Mouse (Mus musculus) 3T3-L1 (cell line): ENCODE measurements at regions not wholly inside any gene's neighbourhood (a gene's known extent, or its start where the extent isn't known, plus 50 kb on each side); places are given as distances from the start of the nearest gene placed in this dataset.
"Not testable (repeated sequence)": the region's sequence is repeated elsewhere in the genome, so short reads cannot be mapped to it uniquely, and the experiment has no call there.

Experiments used
- DNase-seq: peaks from one replicate; pipeline ENCODE4 v3.0.0-alpha.2; 2015; ENCODE audit warnings: low read depth, low spot score

GRCm38 (mm10) chr15:8831720-8832620 lies 121.4 kb upstream of the Slc1a3 start:
- DNase-seq, result no peak

- no peak for DNase-seq
These were observed 114.3 kb upstream of the Slc1a3 start for GRCm38 (mm10) chr15:8824861-8825260.

DNA sequence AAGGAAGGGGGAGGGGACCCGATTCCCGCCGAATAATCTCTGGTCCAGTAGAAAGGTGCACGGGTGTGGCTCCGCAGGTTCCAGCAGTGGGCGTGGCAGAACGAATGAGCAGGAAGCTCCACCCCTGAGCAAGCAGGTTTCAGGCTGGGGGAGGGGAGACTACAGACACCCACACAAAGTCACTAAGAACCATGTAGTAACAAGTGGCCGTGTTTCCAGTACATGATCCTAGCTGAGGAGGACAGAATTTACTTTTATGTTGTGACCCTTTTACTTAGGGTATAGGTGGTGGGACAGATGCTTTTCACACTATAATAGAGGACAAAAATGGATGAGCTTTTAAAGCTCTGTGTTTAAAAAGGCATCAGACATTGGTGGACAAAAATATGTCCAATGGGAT lies 112.2 kb upstream of the Slc1a3 start:
- DNase-seq, result not testable (repeated sequence)

- DNase-seq, result no peak
These were observed 107.0 kb upstream of the Slc1a3 start for GRCm38 (mm10) chr15:8817542-8817941.

DNA sequence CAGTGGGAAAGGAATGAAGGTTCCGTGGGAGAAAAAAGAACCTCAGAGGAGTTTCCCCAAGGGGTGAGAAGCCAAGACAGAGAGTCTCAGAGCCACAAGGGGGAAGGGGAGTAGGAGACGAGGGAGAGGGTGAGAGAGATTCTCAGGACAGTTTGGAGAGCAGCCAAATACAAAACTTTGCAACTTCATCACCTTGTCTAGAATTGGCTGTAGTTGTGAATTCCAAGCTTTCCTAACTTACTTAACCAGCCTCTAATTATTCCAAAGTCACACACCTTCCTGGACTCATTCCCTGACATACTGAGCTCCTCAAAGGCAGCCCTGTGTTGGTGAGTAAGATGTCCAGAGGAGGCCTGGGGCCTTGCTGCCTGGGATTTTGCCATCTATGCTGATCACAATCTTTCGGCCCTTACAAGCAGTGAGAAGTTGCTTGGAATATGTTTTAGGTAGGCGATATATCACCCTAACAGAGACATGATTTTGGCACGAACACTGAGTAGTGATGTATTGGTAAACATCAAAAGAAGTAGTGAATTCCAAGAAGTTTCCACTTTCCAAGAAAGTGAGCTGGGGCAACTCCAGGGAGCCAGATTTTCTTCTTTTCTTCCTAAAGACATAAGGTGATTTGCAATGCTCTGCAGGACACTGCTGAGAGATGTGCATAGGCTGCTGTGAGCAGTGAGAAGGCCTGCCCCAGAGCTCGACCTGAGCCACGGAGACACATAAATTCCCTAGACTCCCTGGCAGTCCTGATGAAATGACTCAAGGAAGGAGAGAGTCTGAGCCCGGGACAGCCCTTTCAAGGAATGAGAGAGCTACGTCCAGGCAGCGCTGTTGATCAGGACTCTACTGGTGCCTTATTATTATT lies 106.2 kb upstream of the Slc1a3 start:
- DNase-seq, result peak; percentile 88

DNA sequence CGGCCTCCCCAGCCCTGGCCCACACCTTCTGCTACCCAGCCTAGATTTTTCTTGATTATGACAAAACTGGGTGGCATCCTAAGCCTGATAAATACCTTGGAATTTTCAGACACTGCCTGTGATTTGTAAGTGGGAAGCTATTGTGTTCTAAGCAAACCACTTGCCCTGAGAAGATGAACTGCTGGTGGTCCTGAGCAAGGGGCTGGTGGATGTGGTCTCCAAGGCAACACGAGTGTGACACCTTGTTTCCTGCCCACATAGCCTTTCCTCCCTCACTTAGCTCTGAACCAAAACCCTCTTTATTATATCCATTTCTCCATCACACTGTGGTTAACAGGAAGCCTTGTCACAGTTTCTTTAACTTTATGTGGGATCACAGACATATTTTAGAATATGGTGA lies 105.4 kb upstream of the Slc1a3 start:
- no peak for DNase-seq

DNA sequence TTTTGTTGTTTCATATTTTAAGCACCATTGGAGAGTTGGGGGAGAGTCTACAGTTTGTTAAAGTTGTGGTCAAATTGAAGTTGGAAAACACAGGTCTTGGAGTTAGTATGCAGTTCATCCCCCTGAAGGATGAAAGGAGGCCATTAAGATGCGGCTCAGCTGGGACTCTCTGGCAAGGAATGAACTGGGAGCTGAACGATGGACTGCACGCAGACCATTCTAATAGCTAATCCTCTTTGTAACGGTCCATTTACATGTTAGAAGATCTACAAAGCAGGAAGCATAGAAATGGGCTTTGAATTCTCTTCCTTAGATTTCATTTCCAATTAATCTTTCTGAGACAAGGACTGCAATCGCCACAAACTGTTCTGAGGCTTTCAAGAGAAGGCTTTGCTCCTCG lies 104.7 kb upstream of the Slc1a3 start:
- DNase-seq, result no peak

DNA sequence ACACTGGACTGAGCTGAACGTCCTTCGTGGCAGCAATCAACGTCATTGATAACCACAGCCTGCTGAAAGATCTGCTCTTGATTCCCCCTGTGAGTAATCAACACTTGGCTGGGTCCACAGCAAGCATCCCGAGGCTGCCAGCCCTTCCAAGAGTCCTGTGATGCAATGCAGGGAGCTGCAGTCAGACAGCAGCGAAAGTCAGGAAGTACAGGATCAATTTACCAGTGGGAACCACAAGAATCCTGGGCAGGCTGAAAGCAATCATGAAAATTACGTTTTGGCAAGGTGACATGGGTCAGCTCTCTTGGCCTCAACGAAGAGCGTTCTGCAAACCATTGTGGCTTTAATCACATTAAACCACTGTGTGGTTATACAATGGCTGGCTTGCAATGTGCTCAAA lies 95.8 kb upstream of the Slc1a3 start:
- peak; percentile 98 for DNase-seq

GRCm38 (mm10) chr15:8805565-8805964 lies 95.0 kb upstream of the Slc1a3 start:
- peak; percentile 63 for DNase-seq

- DNase-seq, result no peak
These were observed 91.5 kb upstream of the Slc1a3 start for GRCm38 (mm10) chr15:8802058-8802457.

- DNase-seq, result peak; percentile 46
These were observed 86.5 kb upstream of the Slc1a3 start for GRCm38 (mm10) chr15:8797015-8797414.

GRCm38 (mm10) chr15:8792106-8792505 lies 81.5 kb upstream of the Slc1a3 start:
- no peak for DNase-seq

GRCm38 (mm10) chr15:8789924-8790323 lies 79.4 kb upstream of the Slc1a3 start:
- DNase-seq, result peak; percentile 20

- no peak for DNase-seq
These were observed 78.4 kb upstream of the Slc1a3 start for GRCm38 (mm10) chr15:8789000-8789399.

GRCm38 (mm10) chr15:8785537-8785936 lies 75.0 kb upstream of the Slc1a3 start:
- peak; percentile 65 for DNase-seq

- DNase-seq, result peak; percentile 61
These were observed 73.0 kb upstream of the Slc1a3 start for GRCm38 (mm10) chr15:8783567-8783966.

DNA sequence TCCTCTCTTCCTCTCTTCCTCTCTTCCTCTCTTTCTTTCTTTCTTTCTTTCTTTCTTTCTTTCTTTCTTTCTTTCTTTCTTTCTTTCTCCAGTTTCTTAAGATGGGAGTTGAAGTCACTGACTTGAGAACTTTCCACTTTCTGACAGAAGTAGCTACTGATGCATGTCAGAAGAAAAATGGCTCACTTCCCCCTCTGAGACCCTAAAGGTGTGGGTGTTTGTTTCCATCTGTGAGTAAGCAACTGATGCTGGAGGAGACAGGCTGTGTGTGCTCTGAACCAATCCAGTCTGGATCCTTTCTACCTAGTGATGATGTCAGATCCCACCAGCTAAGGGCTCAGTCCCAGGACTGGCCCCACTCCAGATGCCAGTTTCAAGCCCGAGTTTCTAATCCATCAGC lies 72.5 kb upstream of the Slc1a3 start:
- DNase-seq, result no peak

- DNase-seq, result no peak
These were observed 71.6 kb upstream of the Slc1a3 start for GRCm38 (mm10) chr15:8782131-8782507.

GRCm38 (mm10) chr15:8781159-8782130 lies 70.9 kb upstream of the Slc1a3 start:
- DNase-seq, result no peak

DNA sequence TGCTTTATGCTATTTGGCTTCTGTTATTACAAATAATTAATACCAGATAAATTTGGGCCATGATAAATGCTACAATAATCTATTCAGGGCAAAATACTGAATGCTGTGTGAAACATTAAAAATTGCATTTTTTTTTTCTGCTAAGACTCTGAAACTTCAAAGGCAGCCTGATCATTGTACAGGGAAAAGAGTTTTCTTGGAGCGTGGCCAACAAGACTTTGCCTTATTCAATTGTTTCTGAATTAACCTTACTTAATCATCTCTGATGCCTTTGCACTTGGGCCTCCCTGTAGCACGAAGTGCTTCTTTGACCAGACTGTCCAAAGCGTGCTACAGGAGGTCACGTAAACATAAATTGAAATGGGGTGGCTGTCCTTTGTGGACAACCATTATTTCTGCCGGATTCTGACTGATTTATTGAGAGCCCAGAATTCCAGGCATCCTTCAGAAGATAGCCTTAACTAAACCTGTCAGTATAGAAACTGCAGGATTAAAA lies 69.9 kb upstream of the Slc1a3 start:
- DNase-seq, result no peak
